Mouse (Mus musculus): ENCODE measurements around the gene Elane. TPM values are rescaled to one million over a fixed set of nuclear protein-coding genes. Genes with fewer than 3 reads are reported as not detected.

The Elane gene
- polyA plus RNA-seq, 1 experiment = not detected

GRCm38 (mm10) chr10:79920958-79921535, 35.0 kb downstream of the Elane start, which contains the start of gene R3hdm4:
Gene R3hdm4 (minus strand): TSS chr10:79921208.
- peaks cover 7% of the 10 kb centered on the region for H3K4me1 ChIP-seq (ENCODE audit: control insufficient read depth, insufficient read depth, low read length)
- H3K27me3 ChIP-seq (replicated peaks; ENCODE audit: control insufficient read depth, insufficient read depth, low read length) = no peaks in the 10 kb centered on the region
- H3K36me3 ChIP-seq (ENCODE audit: control insufficient read depth, insufficient read depth, low read length) = no peaks in the 10 kb centered on the region
- DNase-seq = no peak
- no peak within 1 kb of the TSS for H3K4me3 ChIP-seq (ENCODE audit: insufficient read depth, low read depth, low read length)
- H3K27ac ChIP-seq (ENCODE audit: insufficient read depth, low read depth, low read length) = no peak within 1 kb of the TSS
- WGBS = 19% methylated on average over 41 of the region's 41 CpGs
- TF ChIP-seq CTCF (conservative IDR thresholded peaks at IDR 0.05; ENCODE audit: insufficient read depth, insufficient read length, low read depth, low read length) (no peak), POLR2A (IDR thresholded peaks at IDR 0.05; ENCODE audit: low read depth, low read length) (no peak)

- no peaks in the 10 kb centered on the region for H3K36me3 ChIP-seq (ENCODE audit: control insufficient read depth, insufficient read depth, low read length)
- whole genome bisulfite sequencing = 30% methylated on average over 34 of the region's 34 CpGs
- TF ChIP-seq POLR2A (IDR thresholded peaks at IDR 0.05; ENCODE audit: low read depth, low read length) (no peak), CTCF (conservative IDR thresholded peaks at IDR 0.05; ENCODE audit: insufficient read depth, insufficient read length, low read depth, low read length) (no peak)
- no peak overlapping the region for H3K4me3 ChIP-seq (ENCODE audit: insufficient read depth, low read depth, low read length)
- H3K27ac ChIP-seq (ENCODE audit: insufficient read depth, low read depth, low read length) = no peak overlapping the region
- H3K27me3 ChIP-seq (replicated peaks; ENCODE audit: control insufficient read depth, insufficient read depth, low read length) = no peaks in the 10 kb centered on the region
- H3K4me1 ChIP-seq (ENCODE audit: control insufficient read depth, insufficient read depth, low read length) = peaks cover 5% of the 10 kb centered on the region; the same call in 1 of the 2 replicates
- no peak for DNase-seq
Observed at GRCm38 (mm10) chr10:79921572-79921971, 35.5 kb downstream of the Elane start.

- WGBS = 13% methylated on average over 29 of the region's 29 CpGs
- peak; percentile 95 for DNase-seq
- Histone ChIP-seq H3K4me3 (ENCODE audit: insufficient read depth, low read depth, low read length) (no peak overlapping the region), H3K4me1 (ENCODE audit: control insufficient read depth, insufficient read depth, low read length) (0 out of 2 replicates have a peak, but pooled peaks cover 2% of the 10 kb centered on the region), H3K27ac (ENCODE audit: insufficient read depth, low read depth, low read length) (no peak overlapping the region), H3K36me3 (ENCODE audit: control insufficient read depth, insufficient read depth, low read length) (no peaks in the 10 kb centered on the region), H3K27me3 (replicated peaks; ENCODE audit: control insufficient read depth, insufficient read depth, low read length) (no peaks in the 10 kb centered on the region)
- TF ChIP-seq CTCF (conservative IDR thresholded peaks at IDR 0.05; ENCODE audit: insufficient read depth, insufficient read length, low read depth, low read length) = peak; percentile 98
- no peak for TF ChIP-seq POLR2A (IDR thresholded peaks at IDR 0.05; ENCODE audit: low read depth, low read length)
Observed at GRCm38 (mm10) chr10:79924998-79925784, 39.1 kb downstream of the Elane start.

- Histone ChIP-seq H3K36me3 (ENCODE audit: control insufficient read depth, insufficient read depth, low read length) (no peaks in the 10 kb centered on the region), H3K4me3 (ENCODE audit: insufficient read depth, low read depth, low read length) (peak overlapping the region; percentile 99), H3K27me3 (replicated peaks; ENCODE audit: control insufficient read depth, insufficient read depth, low read length) (no peaks in the 10 kb centered on the region), H3K4me1 (ENCODE audit: control insufficient read depth, insufficient read depth, low read length) (0 out of 2 replicates have a peak, but pooled peaks cover 2% of the 10 kb centered on the region), H3K27ac (ENCODE audit: insufficient read depth, low read depth, low read length) (peak overlapping the region; percentile 30; the same call in 1 of the 2 replicates)
- DNase-seq = no peak
- TF ChIP-seq POLR2A (IDR thresholded peaks at IDR 0.05; ENCODE audit: low read depth, low read length) (no peak), CTCF (conservative IDR thresholded peaks at IDR 0.05; ENCODE audit: insufficient read depth, insufficient read length, low read depth, low read length) (no peak)
- 12% methylated on average over 15 of the region's 15 CpGs for WGBS
Observed at GRCm38 (mm10) chr10:79925785-79926490, 39.9 kb downstream of the Elane start.

GRCm38 (mm10) chr10:79926491-79927323, 40.7 kb downstream of the Elane start, which contains the start of gene Arid3a:
Gene Arid3a (plus strand): TSS chr10:79927043.
- WGBS = under 1% methylated on average over 63 of the region's 63 CpGs
- H3K36me3 ChIP-seq (ENCODE audit: control insufficient read depth, insufficient read depth, low read length) = no peaks in the 10 kb centered on the region
- H3K4me1 ChIP-seq (ENCODE audit: control insufficient read depth, insufficient read depth, low read length) = 0 out of 2 replicates have a peak, but pooled peaks cover 2% of the 10 kb centered on the region
- peak within 1 kb of the TSS; percentile 99 for H3K4me3 ChIP-seq (ENCODE audit: insufficient read depth, low read depth, low read length)
- peak within 1 kb of the TSS; percentile 97 for H3K27ac ChIP-seq (ENCODE audit: insufficient read depth, low read depth, low read length)
- TF ChIP-seq CTCF (conservative IDR thresholded peaks at IDR 0.05; ENCODE audit: insufficient read depth, insufficient read length, low read depth, low read length) (no peak), POLR2A (IDR thresholded peaks at IDR 0.05; ENCODE audit: low read depth, low read length) (no peak)
- no peaks in the 10 kb centered on the region for H3K27me3 ChIP-seq (replicated peaks; ENCODE audit: control insufficient read depth, insufficient read depth, low read length)
- peak; percentile 93 for DNase-seq

GRCm38 (mm10) chr10:79927324-79928029, 41.4 kb downstream of the Elane start:
- Histone ChIP-seq H3K4me1 (ENCODE audit: control insufficient read depth, insufficient read depth, low read length) (0 out of 2 replicates have a peak, but pooled peaks cover 2% of the 10 kb centered on the region), H3K27ac (ENCODE audit: insufficient read depth, low read depth, low read length) (peak overlapping the region; percentile 97), H3K4me3 (ENCODE audit: insufficient read depth, low read depth, low read length) (peak overlapping the region; percentile 99), H3K27me3 (replicated peaks; ENCODE audit: control insufficient read depth, insufficient read depth, low read length) (no peaks in the 10 kb centered on the region), H3K36me3 (ENCODE audit: control insufficient read depth, insufficient read depth, low read length) (no peaks in the 10 kb centered on the region)
- DNase-seq = peak; percentile 61
- WGBS = under 1% methylated on average over 54 of the region's 54 CpGs
- 0 out of 2 replicates have a peak, but pooled peaks have one; percentile 1 for TF ChIP-seq CTCF (conservative IDR thresholded peaks at IDR 0.05; ENCODE audit: insufficient read depth, insufficient read length, low read depth, low read length)
- no peak for TF ChIP-seq POLR2A (IDR thresholded peaks at IDR 0.05; ENCODE audit: low read depth, low read length)

All from kidney, adult 2 months (tissue).